Mouse (Mus musculus): Measurements from ENCODE around the gene Rbm12. TPM values are rescaled to one million over a fixed set of nuclear protein-coding genes. Genes with fewer than 3 reads are reported as not detected.

The Rbm12 gene
- polyA plus RNA-seq, 1 experiment from 2014 or later: 35.1 TPM

DNA sequence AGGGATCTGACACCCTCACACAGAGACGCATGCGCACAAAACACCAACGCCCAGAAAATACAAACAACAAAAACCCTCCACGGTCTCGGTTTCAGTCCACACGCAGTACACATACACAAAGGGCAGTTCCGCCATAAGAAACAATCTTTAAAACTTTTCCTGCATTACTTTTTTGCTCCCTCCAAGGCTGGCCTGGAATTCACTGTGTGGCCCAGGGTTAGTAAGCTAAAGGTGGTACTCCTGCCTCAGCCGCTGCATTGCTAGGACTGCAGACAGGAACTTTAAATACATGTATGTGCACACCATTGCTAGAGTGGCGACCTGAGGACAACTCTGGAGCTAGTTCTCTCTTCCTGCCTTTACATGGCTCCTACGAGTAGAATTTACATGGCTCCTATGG lies 40.5 kb downstream of the Rbm12 start:
- H3K27me3 ChIP-seq (ENCODE audit: insufficient read depth, poor library complexity, severe bottlenecking): no peaks in the 10 kb centered on the region
- WGBS: 93% methylated on average over 10 of the region's 10 CpGs
- DNase-seq (ENCODE audit: low spot score): peak; percentile 50
- no peaks in the 10 kb centered on the region for H3K9me3 ChIP-seq
- H3K36me3 ChIP-seq: peaks cover 87% of the 10 kb centered on the region
- H3K27ac ChIP-seq: no peak overlapping the region
- peaks cover 11% of the 10 kb centered on the region for H3K4me1 ChIP-seq
- H3K4me3 ChIP-seq: no peak overlapping the region

- Histone ChIP-seq H3K36me3 (peaks cover 54% of the 10 kb centered on the region), H3K27ac (no peak overlapping the region), H3K9me3 (no peaks in the 10 kb centered on the region), H3K27me3 (ENCODE audit: insufficient read depth, poor library complexity, severe bottlenecking) (no peaks in the 10 kb centered on the region), H3K4me3 (no peak overlapping the region), H3K4me1 (peaks cover 23% of the 10 kb centered on the region)
- 90% methylated on average over 10 of the region's 10 CpGs for WGBS
- DNase-seq (ENCODE audit: low spot score): no peak
These were observed 43.9 kb downstream of the Rbm12 start for GRCm38 (mm10) chr2:156067916-156068315.

DNA sequence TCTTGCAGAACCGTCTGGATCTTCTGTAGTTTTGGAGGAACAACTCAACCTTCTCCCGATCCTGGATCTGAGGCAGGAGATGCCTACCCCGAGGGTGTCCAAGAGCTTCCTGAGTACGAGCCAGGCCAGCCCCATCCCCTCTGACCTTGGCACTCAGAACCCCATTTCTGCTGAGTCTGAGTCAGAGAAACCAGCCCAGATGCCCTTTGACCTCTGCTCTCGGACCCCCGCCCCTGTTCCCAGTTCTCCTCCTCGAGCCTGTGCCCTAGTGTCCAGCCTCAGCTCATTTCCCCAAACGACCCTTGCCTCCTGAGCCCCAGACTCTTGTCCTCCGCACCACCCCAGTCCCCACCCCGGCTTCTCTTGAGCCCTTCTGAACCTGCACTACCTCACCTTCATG lies 45.7 kb downstream of the Rbm12 start:
- H3K9me3 ChIP-seq: no peaks in the 10 kb centered on the region
- no peak for DNase-seq (ENCODE audit: low spot score)
- H3K4me1 ChIP-seq: peaks cover 23% of the 10 kb centered on the region
- H3K27me3 ChIP-seq (ENCODE audit: insufficient read depth, poor library complexity, severe bottlenecking): no peaks in the 10 kb centered on the region
- H3K27ac ChIP-seq: peak overlapping the region; percentile 96
- peak overlapping the region; percentile 86 for H3K4me3 ChIP-seq
- WGBS: 34% methylated on average over 10 of the region's 10 CpGs
- peaks cover 38% of the 10 kb centered on the region for H3K36me3 ChIP-seq

GRCm38 (mm10) chr2:156065099-156066041 lies 46.4 kb downstream of the Rbm12 start, which contains the start of gene Spag4:
Gene Spag4 (plus strand): TSS chr2:156065175.
- Histone ChIP-seq H3K36me3 (peaks cover 31% of the 10 kb centered on the region), H3K27ac (peak within 1 kb of the TSS; percentile 96), H3K4me3 (peak within 1 kb of the TSS; percentile 86), H3K9me3 (no peaks in the 10 kb centered on the region), H3K4me1 (peaks cover 23% of the 10 kb centered on the region), H3K27me3 (ENCODE audit: insufficient read depth, poor library complexity, severe bottlenecking) (no peaks in the 10 kb centered on the region)
- under 1% methylated on average over 75 of the region's 81 CpGs for WGBS
- peak; percentile 93 for DNase-seq (ENCODE audit: low spot score)

- WGBS: 72% methylated on average over 9 of the region's 9 CpGs
- Histone ChIP-seq H3K4me1 (peaks cover 4% of the 10 kb centered on the region; the same call in 1 of the 2 replicates), H3K36me3 (no peaks in the 10 kb centered on the region), H3K9me3 (no peaks in the 10 kb centered on the region), H3K27ac (no peak within 1 kb of the TSS), H3K27me3 (ENCODE audit: insufficient read depth, poor library complexity, severe bottlenecking) (peaks cover 31% of the 10 kb centered on the region), H3K4me3 (no peak within 1 kb of the TSS)
- no peak for DNase-seq (ENCODE audit: low spot score)
These were observed 59.0 kb downstream of the Rbm12 start, which contains the start of gene Fer1l4 for GRCm38 (mm10) chr2:156052816-156053215. Gene Fer1l4 (minus strand): TSS chr2:156052947.

- Histone ChIP-seq H3K36me3 (no peaks in the 10 kb centered on the region), H3K27me3 (ENCODE audit: insufficient read depth, poor library complexity, severe bottlenecking) (peaks cover 76% of the 10 kb centered on the region), H3K4me1 (peaks cover 7% of the 10 kb centered on the region; the same call in 1 of the 2 replicates), H3K27ac (no peak overlapping the region), H3K4me3 (peak overlapping the region; percentile 33), H3K9me3 (no peaks in the 10 kb centered on the region)
- 7% methylated on average over 19 of the region's 19 CpGs for WGBS
- DNase-seq (ENCODE audit: low spot score): no peak
These were observed 63.8 kb downstream of the Rbm12 start for GRCm38 (mm10) chr2:156047929-156048328.

DNA sequence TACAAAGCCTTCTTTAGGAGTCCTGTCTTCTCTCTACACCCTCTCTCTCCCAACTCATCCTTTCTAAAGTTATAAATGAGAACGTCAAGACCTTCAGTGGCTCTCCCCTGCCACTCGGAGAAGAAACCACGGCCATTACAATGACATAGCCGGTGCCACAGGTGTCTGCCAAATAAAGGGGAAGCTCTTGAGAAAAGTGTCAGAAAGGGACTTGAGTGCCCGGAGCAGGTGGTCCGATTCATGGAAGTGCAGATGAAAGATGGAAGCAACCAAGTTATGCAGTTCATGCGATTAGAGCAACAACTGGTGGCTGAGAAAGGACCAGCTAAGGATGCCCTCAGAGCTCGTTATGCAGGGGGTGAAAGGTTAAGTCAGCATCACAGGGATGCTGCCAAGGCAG lies 68.9 kb downstream of the Rbm12 start:
- WGBS: 79% methylated on average over 8 of the region's 8 CpGs
- Histone ChIP-seq H3K9me3 (no peaks in the 10 kb centered on the region), H3K27ac (no peak overlapping the region), H3K4me1 (peaks cover 4% of the 10 kb centered on the region; the same call in 1 of the 2 replicates), H3K36me3 (no peaks in the 10 kb centered on the region), H3K4me3 (no peak overlapping the region), H3K27me3 (ENCODE audit: insufficient read depth, poor library complexity, severe bottlenecking) (peaks cover 47% of the 10 kb centered on the region)
- no peak for DNase-seq (ENCODE audit: low spot score)

Other genes starting within 250 kb of the Rbm12 start
- 100 and 112 TPM in 2 replicates for gene Uqcc1, start 181.7 kb downstream of the Rbm12 start, polyA plus RNA-seq (2016; fragmentation: Nextera tagmentation; extraction: Ambion mirVana)
- gene Gm15557, start 171.2 kb downstream of the Rbm12 start, polyA plus RNA-seq (2016; fragmentation: Nextera tagmentation; extraction: Ambion mirVana): not detected in 2 replicates
- gene Gdf5, start 166.6 kb downstream of the Rbm12 start, polyA plus RNA-seq (2016; fragmentation: Nextera tagmentation; extraction: Ambion mirVana): 0.25 and 0.29 TPM in 2 replicates
- gene Cep250, start 155.5 kb downstream of the Rbm12 start, polyA plus RNA-seq (2016; fragmentation: Nextera tagmentation; extraction: Ambion mirVana): 15.7 and 17.6 TPM in 2 replicates
- 0.79 and 1.4 TPM in 2 replicates for gene 6430550D23Rik, start 104.0 kb downstream of the Rbm12 start, polyA plus RNA-seq (2016; fragmentation: Nextera tagmentation; extraction: Ambion mirVana)
- gene Ergic3, start 103.9 kb downstream of the Rbm12 start, polyA plus RNA-seq (2016; fragmentation: Nextera tagmentation; extraction: Ambion mirVana): 179 and 186 TPM in 2 replicates
- not detected in 2 replicates for gene Fer1l4, start 59.0 kb downstream of the Rbm12 start, polyA plus RNA-seq (2016; fragmentation: Nextera tagmentation; extraction: Ambion mirVana)
- 3.4 and 5.0 TPM in 2 replicates for gene Spag4, start 46.8 kb downstream of the Rbm12 start, polyA plus RNA-seq (2016; fragmentation: Nextera tagmentation; extraction: Ambion mirVana)
- 42.6 and 55.3 TPM in 2 replicates for gene Cpne1, start within 50 bp of the Rbm12 start, polyA plus RNA-seq (2016; fragmentation: Nextera tagmentation; extraction: Ambion mirVana)
- gene Gm28036, start 15.1 kb upstream of the Rbm12 start, polyA plus RNA-seq (2016; fragmentation: Nextera tagmentation; extraction: Ambion mirVana): 12.4 and 18.4 TPM in 2 replicates
- 431 and 437 TPM in 2 replicates for gene Romo1, start 32.1 kb upstream of the Rbm12 start, polyA plus RNA-seq (2016; fragmentation: Nextera tagmentation; extraction: Ambion mirVana)
- gene Nfs1, start 32.2 kb upstream of the Rbm12 start, polyA plus RNA-seq (2016; fragmentation: Nextera tagmentation; extraction: Ambion mirVana): 54.5 and 65.2 TPM in 2 replicates
- gene Rbm39, start 68.3 kb upstream of the Rbm12 start, polyA plus RNA-seq (2016; fragmentation: Nextera tagmentation; extraction: Ambion mirVana): 384 and 469 TPM in 2 replicates
- gene Phf20, start 84.5 kb upstream of the Rbm12 start, polyA plus RNA-seq (2016; fragmentation: Nextera tagmentation; extraction: Ambion mirVana): 45.5 and 51.6 TPM in 2 replicates
- 2.3 TPM in 2 replicates for gene Cnbd2, start 200.3 kb upstream of the Rbm12 start, polyA plus RNA-seq (2016; fragmentation: Nextera tagmentation; extraction: Ambion mirVana)
- gene Scand1, start 200.7 kb upstream of the Rbm12 start, polyA plus RNA-seq (2016; fragmentation: Nextera tagmentation; extraction: Ambion mirVana): 50.8 and 60.3 TPM in 2 replicates